Mouse (Mus musculus) embryonic fibroblast, embryonic 13.5 days (primary cell): Measurements from ENCODE around the gene Mpped1.

Source experiments
- CTCF ChIP-seq: IDR thresholded peaks from 2 replicates; pipeline ENCODE4 v1.5.1; 2011; ENCODE audit warnings: mild to moderate bottlenecking, control low read depth, low read length, moderate library complexity, borderline replicate concordance; ENCODE audit not compliant: insufficient read depth
- POLR2A ChIP-seq: IDR thresholded peaks from 2 replicates; pipeline ENCODE4 v1.6.1; 2011; ENCODE audit warnings: low read depth, mild to moderate bottlenecking, control low read depth, low read length, moderate library complexity

- TF ChIP-seq POLR2A (no peak), CTCF (no peak)
Measured at GRCm38 (mm10) chr15:83772460-83772859, 6.8 kb upstream of the Mpped1 start.
